Mouse (Mus musculus): ENCODE results near the gene Bmx.
A peak's percentile ranks its signal among the peaks of the same experiment; 100 is the strongest.

Gene Bmx

GRCm38 (mm10) chrX:164258057-164258456 is at the start of gene Bmx:
TSS of gene Bmx (minus strand) at chrX:164258193.
- no peak for DNase-seq (ENCODE audit: low spot score)

- DNase-seq (ENCODE audit: low spot score) = no peak
Measured at GRCm38 (mm10) chrX:164306250-164306649, 48.3 kb upstream of the Bmx start.

GRCm38 (mm10) chrX:164291147-164291546 is 33.2 kb upstream of the Bmx start:
- DNase-seq (ENCODE audit: low spot score) = no peak

- DNase-seq (ENCODE audit: low spot score) = peak; percentile 1
Measured at GRCm38 (mm10) chrX:164287077-164287476, 29.1 kb upstream of the Bmx start.

GRCm38 (mm10) chrX:164283808-164284207 is 25.8 kb upstream of the Bmx start:
- DNase-seq (ENCODE audit: low spot score) = no peak

- no peak for DNase-seq (ENCODE audit: low spot score)
Measured at GRCm38 (mm10) chrX:164280918-164281647, 23.1 kb upstream of the Bmx start.

GRCm38 (mm10) chrX:164275536-164275935 is 17.5 kb upstream of the Bmx start:
- no peak for DNase-seq (ENCODE audit: low spot score)

- no peak for DNase-seq (ENCODE audit: low spot score)
Measured at GRCm38 (mm10) chrX:164270603-164271002, 12.6 kb upstream of the Bmx start.

- peak; percentile 1 for DNase-seq (ENCODE audit: low spot score)
Measured at GRCm38 (mm10) chrX:164269285-164269761, 11.3 kb upstream of the Bmx start, which contains the start of gene Pir. TSS of gene Pir (plus strand) at chrX:164269371.

GRCm38 (mm10) chrX:164264861-164265260 is 6.9 kb upstream of the Bmx start:
- DNase-seq (ENCODE audit: low spot score) = no peak

GRCm38 (mm10) chrX:164262286-164262685 is 4.3 kb upstream of the Bmx start:
- no peak for DNase-seq (ENCODE audit: low spot score)

- no peak for DNase-seq (ENCODE audit: low spot score)
Measured at GRCm38 (mm10) chrX:164258662-164259061, 669 bp upstream of the Bmx start.

GRCm38 (mm10) chrX:164256527-164256926 is 1.5 kb downstream of the Bmx start:
- DNase-seq (ENCODE audit: low spot score) = no peak

- no peak for DNase-seq (ENCODE audit: low spot score)
Measured at GRCm38 (mm10) chrX:164246722-164247121, 11.3 kb downstream of the Bmx start.

- no peak for DNase-seq (ENCODE audit: low spot score)
Measured at GRCm38 (mm10) chrX:164245714-164246113, 12.3 kb downstream of the Bmx start.

GRCm38 (mm10) chrX:164233380-164233779 is 24.6 kb downstream of the Bmx start:
- DNase-seq (ENCODE audit: low spot score) = no peak

- DNase-seq (ENCODE audit: low spot score) = peak; percentile 4
Measured at GRCm38 (mm10) chrX:164221989-164222388, 36.0 kb downstream of the Bmx start.

- DNase-seq (ENCODE audit: low spot score) = no peak
Measured at GRCm38 (mm10) chrX:164200547-164200946, 57.4 kb downstream of the Bmx start.

GRCm38 (mm10) chrX:164197679-164198078 is 60.3 kb downstream of the Bmx start:
- no peak for DNase-seq (ENCODE audit: low spot score)

- DNase-seq (ENCODE audit: low spot score) = no peak
Measured at GRCm38 (mm10) chrX:164189880-164190279, 68.1 kb downstream of the Bmx start.

GRCm38 (mm10) chrX:164183844-164184243 is 74.1 kb downstream of the Bmx start:
- DNase-seq (ENCODE audit: low spot score) = peak; percentile 25

- DNase-seq (ENCODE audit: low spot score) = peak; percentile 12
Measured at GRCm38 (mm10) chrX:164179746-164180145, 78.2 kb downstream of the Bmx start.

GRCm38 (mm10) chrX:164178856-164179255 is 79.1 kb downstream of the Bmx start:
- no peak for DNase-seq (ENCODE audit: low spot score)

- DNase-seq (ENCODE audit: low spot score) = no peak
Measured at GRCm38 (mm10) chrX:164175780-164176179, 82.2 kb downstream of the Bmx start.

All from T-cell, adult 2 months (primary cell).